Mouse (Mus musculus): Measurements from ENCODE around the gene Pdik1l. TPM values are rescaled to one million over a fixed set of nuclear protein-coding genes. Genes with fewer than 3 reads are reported as not detected.

Gene Pdik1l
- total and polyA plus RNA-seq, 2 experiments from 2014 or later = 28.9 to 43.8 TPM

- no peaks in the 10 kb centered on the region for H3K36me3 ChIP-seq (ENCODE audit: insufficient read depth)
- H3K9ac ChIP-seq = no peak overlapping the region
- 10% methylated on average over 10 of the region's 10 CpGs for WGBS
- H3K4me2 ChIP-seq (ENCODE audit: low read depth) = peak overlapping the region; percentile 21; the same call in 1 of the 2 replicates
- H3K27me3 ChIP-seq (ENCODE audit: insufficient read depth, low read length) = peaks cover 7% of the 10 kb centered on the region; the same call in 1 of the 2 replicates
- no peaks in the 10 kb centered on the region for H3K9me3 ChIP-seq (ENCODE audit: low read length)
- ATAC-seq = no peak
- no peak for DNase-seq
- TF ChIP-seq CTCF (IDR thresholded peaks at IDR 0.05; ENCODE audit: low read depth) = no peak
- H3K4me3 ChIP-seq (ENCODE audit: low read depth, low read length) = no peak overlapping the region
- H3K4me1 ChIP-seq (ENCODE audit: insufficient read depth) = peaks cover 3% of the 10 kb centered on the region; the same call in 1 of the 2 replicates
- no peak overlapping the region for H3K27ac ChIP-seq (ENCODE audit: low read depth, low read length)
These were observed 49.0 kb downstream of the Pdik1l start for GRCm38 (mm10) chr4:134238686-134239085.

GRCm38 (mm10) chr4:134238279-134238651, 49.4 kb downstream of the Pdik1l start, which contains the start of gene Cnksr1:
Gene Cnksr1 (minus strand): TSS chr4:134238399.
- Histone ChIP-seq H3K4me3 (ENCODE audit: low read depth, low read length) (no peak within 1 kb of the TSS), H3K27me3 (ENCODE audit: insufficient read depth, low read length) (peaks cover 7% of the 10 kb centered on the region; the same call in 1 of the 2 replicates), H3K4me2 (ENCODE audit: low read depth) (peak within 1 kb of the TSS; percentile 21; the same call in 1 of the 2 replicates), H3K9me3 (ENCODE audit: low read length) (no peaks in the 10 kb centered on the region), H3K9ac (no peak within 1 kb of the TSS), H3K36me3 (ENCODE audit: insufficient read depth) (no peaks in the 10 kb centered on the region), H3K4me1 (ENCODE audit: insufficient read depth) (peaks cover 3% of the 10 kb centered on the region; the same call in 1 of the 2 replicates), H3K27ac (ENCODE audit: low read depth, low read length) (no peak within 1 kb of the TSS)
- ATAC-seq = no peak
- WGBS = 3% methylated on average over 18 of the region's 18 CpGs
- no peak for TF ChIP-seq CTCF (IDR thresholded peaks at IDR 0.05; ENCODE audit: low read depth)
- DNase-seq = peak; percentile 28

DNA sequence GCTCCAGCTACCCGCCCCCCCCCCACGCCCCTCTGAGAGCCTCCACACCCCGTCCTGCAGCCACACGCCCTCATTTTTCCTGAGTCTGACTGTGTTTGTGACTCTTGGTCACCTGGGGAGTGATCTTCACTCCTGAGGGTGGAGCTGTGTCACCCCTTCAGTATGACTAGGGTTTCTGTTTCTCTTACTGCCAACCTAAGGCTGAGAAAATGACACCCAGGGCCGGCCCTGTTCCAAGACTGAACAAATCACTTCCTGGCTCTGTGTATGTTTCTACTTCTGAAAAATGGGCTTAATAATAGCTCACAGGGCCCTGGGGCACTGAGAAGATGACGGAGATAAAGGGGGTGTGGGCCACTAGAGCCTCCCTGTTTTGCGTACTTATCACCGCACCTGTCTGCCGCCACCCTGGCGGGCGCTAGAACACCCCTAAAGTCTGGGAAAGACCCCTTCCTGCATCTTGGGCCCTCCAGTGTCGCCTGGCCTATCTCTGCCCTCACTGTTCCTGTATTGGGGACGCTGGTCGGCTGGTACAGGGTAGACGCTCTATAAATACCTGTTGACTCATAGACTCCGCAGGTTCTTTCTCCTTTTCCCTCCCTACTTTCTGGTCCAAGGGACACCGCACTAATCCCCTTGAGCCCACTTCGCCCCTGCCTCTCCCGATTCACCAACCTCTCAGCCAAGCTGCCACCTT, 50.0 kb downstream of the Pdik1l start:
- Histone ChIP-seq H3K9ac (no peak overlapping the region), H3K4me1 (ENCODE audit: insufficient read depth) (peaks cover 3% of the 10 kb centered on the region; the same call in 1 of the 2 replicates), H3K4me3 (ENCODE audit: low read depth, low read length) (no peak overlapping the region), H3K9me3 (ENCODE audit: low read length) (no peaks in the 10 kb centered on the region), H3K27ac (ENCODE audit: low read depth, low read length) (no peak overlapping the region), H3K4me2 (ENCODE audit: low read depth) (peak overlapping the region; percentile 21; the same call in 1 of the 2 replicates), H3K27me3 (ENCODE audit: insufficient read depth, low read length) (peaks cover 7% of the 10 kb centered on the region; the same call in 1 of the 2 replicates), H3K36me3 (ENCODE audit: insufficient read depth) (no peaks in the 10 kb centered on the region)
- no peak for TF ChIP-seq CTCF (IDR thresholded peaks at IDR 0.05; ENCODE audit: low read depth)
- DNase-seq (no peak), ATAC-seq (no peak)
- WGBS = 29% methylated on average over 19 of the region's 19 CpGs

GRCm38 (mm10) chr4:134234876-134235275, 52.8 kb downstream of the Pdik1l start:
- Histone ChIP-seq H3K4me1 (ENCODE audit: insufficient read depth) (peaks cover 3% of the 10 kb centered on the region; the same call in 1 of the 2 replicates), H3K36me3 (ENCODE audit: insufficient read depth) (no peaks in the 10 kb centered on the region), H3K9me3 (ENCODE audit: low read length) (no peaks in the 10 kb centered on the region), H3K4me2 (ENCODE audit: low read depth) (no peak overlapping the region), H3K27ac (ENCODE audit: low read depth, low read length) (no peak overlapping the region), H3K4me3 (ENCODE audit: low read depth, low read length) (no peak overlapping the region), H3K27me3 (ENCODE audit: insufficient read depth, low read length) (peaks cover 7% of the 10 kb centered on the region; the same call in 1 of the 2 replicates), H3K9ac (no peak overlapping the region)
- no peak for DNase-seq
- no peak for TF ChIP-seq CTCF (IDR thresholded peaks at IDR 0.05; ENCODE audit: low read depth)
- no peak for ATAC-seq
- WGBS = 83% methylated on average over 5 of the region's 5 CpGs

GRCm38 (mm10) chr4:134230431-134230830, 57.3 kb downstream of the Pdik1l start:
- TF ChIP-seq CTCF (IDR thresholded peaks at IDR 0.05; ENCODE audit: low read depth) = no peak
- no peak for ATAC-seq
- WGBS = 43% methylated on average over 8 of the region's 8 CpGs

GRCm38 (mm10) chr4:134227194-134227593, 60.5 kb downstream of the Pdik1l start, which contains the start of gene Catsper4:
Gene Catsper4 (minus strand): TSS chr4:134227383.
- DNase-seq (peak; percentile 13), ATAC-seq (no peak)
- Histone ChIP-seq H3K27ac (ENCODE audit: low read depth, low read length) (no peak within 1 kb of the TSS), H3K4me2 (ENCODE audit: low read depth) (no peak within 1 kb of the TSS), H3K4me1 (ENCODE audit: insufficient read depth) (no peaks in the 10 kb centered on the region), H3K36me3 (ENCODE audit: insufficient read depth) (no peaks in the 10 kb centered on the region), H3K9me3 (ENCODE audit: low read length) (no peaks in the 10 kb centered on the region), H3K9ac (no peak within 1 kb of the TSS), H3K4me3 (ENCODE audit: low read depth, low read length) (no peak within 1 kb of the TSS), H3K27me3 (ENCODE audit: insufficient read depth, low read length) (no peaks in the 10 kb centered on the region)
- WGBS = 71% methylated on average over 8 of the region's 8 CpGs
- TF ChIP-seq CTCF (IDR thresholded peaks at IDR 0.05; ENCODE audit: low read depth) = peak; percentile 50

More at GRCm38 (mm10) chr4:134230431-134230830, 57.3 kb downstream of the Pdik1l start:
- Histone ChIP-seq H3K9ac (no peak overlapping the region), H3K36me3 (ENCODE audit: insufficient read depth) (no peaks in the 10 kb centered on the region), H3K27ac (ENCODE audit: low read depth, low read length) (no peak overlapping the region), H3K9me3 (ENCODE audit: low read length) (no peaks in the 10 kb centered on the region), H3K4me1 (ENCODE audit: insufficient read depth) (no peaks in the 10 kb centered on the region), H3K27me3 (ENCODE audit: insufficient read depth, low read length) (no peaks in the 10 kb centered on the region), H3K4me3 (ENCODE audit: low read depth, low read length) (no peak overlapping the region), H3K4me2 (ENCODE audit: low read depth) (no peak overlapping the region)
- DNase-seq = no peak

Other genes with a start within 250 kb of the Pdik1l start
- gene Zfp683, start 234.1 kb downstream of the Pdik1l start, total RNA-seq (2014; rRNA removed) = not detected in 2 replicates
- not detected in 2 replicates for gene Zfp683, start 234.1 kb downstream of the Pdik1l start, polyA plus RNA-seq (2015; fragmentation: Nextera tagmentation; extraction: Ambion mirVana)
- 3.4 and 11.8 TPM in 2 replicates for gene Crybg2, start 227.1 kb downstream of the Pdik1l start, total RNA-seq (2014; rRNA removed)
- 3.7 and 4.5 TPM in 2 replicates for gene Crybg2, start 227.1 kb downstream of the Pdik1l start, polyA plus RNA-seq (2015; fragmentation: Nextera tagmentation; extraction: Ambion mirVana)
- 1.2 and 2.0 TPM in 2 replicates for gene Cd52, start 192.8 kb downstream of the Pdik1l start, total RNA-seq (2014; rRNA removed)
- gene Cd52, start 192.8 kb downstream of the Pdik1l start, polyA plus RNA-seq (2015; fragmentation: Nextera tagmentation; extraction: Ambion mirVana) = 4.1 and 4.6 TPM in 2 replicates
- 5.5 and 13.7 TPM in 2 replicates for gene Ubxn11, start 185.3 kb downstream of the Pdik1l start, total RNA-seq (2014; rRNA removed)
- gene Ubxn11, start 185.3 kb downstream of the Pdik1l start, polyA plus RNA-seq (2015; fragmentation: Nextera tagmentation; extraction: Ambion mirVana) = 11.0 and 14.3 TPM in 2 replicates
- gene Sh3bgrl3, start 159.1 kb downstream of the Pdik1l start, total RNA-seq (2014; rRNA removed) = 124 and 162 TPM in 2 replicates
- 554 and 579 TPM in 2 replicates for gene Sh3bgrl3, start 159.1 kb downstream of the Pdik1l start, polyA plus RNA-seq (2015; fragmentation: Nextera tagmentation; extraction: Ambion mirVana)
- 11.0 and 14.0 TPM in 2 replicates for gene Cep85, start 100.8 kb downstream of the Pdik1l start, total RNA-seq (2014; rRNA removed)
- 11.8 and 13.5 TPM in 2 replicates for gene Cep85, start 100.8 kb downstream of the Pdik1l start, polyA plus RNA-seq (2015; fragmentation: Nextera tagmentation; extraction: Ambion mirVana)
- gene Gm7534, start 84.9 kb downstream of the Pdik1l start, total RNA-seq (2014; rRNA removed) = not detected in 2 replicates
- not detected in 2 replicates for gene Gm7534, start 84.9 kb downstream of the Pdik1l start, polyA plus RNA-seq (2015; fragmentation: Nextera tagmentation; extraction: Ambion mirVana)
- not detected in 2 replicates for gene Catsper4, start 60.5 kb downstream of the Pdik1l start, total RNA-seq (2014; rRNA removed)
- not detected in 2 replicates for gene Catsper4, start 60.5 kb downstream of the Pdik1l start, polyA plus RNA-seq (2015; fragmentation: Nextera tagmentation; extraction: Ambion mirVana)
- gene Cnksr1, start 49.5 kb downstream of the Pdik1l start, total RNA-seq (2014; rRNA removed) = 0.08 TPM in 1 of 2 replicates, not detected in the other
- gene Cnksr1, start 49.5 kb downstream of the Pdik1l start, polyA plus RNA-seq (2015; fragmentation: Nextera tagmentation; extraction: Ambion mirVana) = 0.18 TPM in 1 of 2 replicates, not detected in the other
- 0.43 TPM in 1 of 2 replicates, not detected in the other for gene E130218I03Rik, start 44.2 kb downstream of the Pdik1l start, total RNA-seq (2014; rRNA removed)
- gene E130218I03Rik, start 44.2 kb downstream of the Pdik1l start, polyA plus RNA-seq (2015; fragmentation: Nextera tagmentation; extraction: Ambion mirVana) = 0.11 and 0.33 TPM in 2 replicates
- gene Zfp593, start 42.3 kb downstream of the Pdik1l start, total RNA-seq (2014; rRNA removed) = 11.6 and 12.7 TPM in 2 replicates
- 13.8 and 15.0 TPM in 2 replicates for gene Zfp593, start 42.3 kb downstream of the Pdik1l start, polyA plus RNA-seq (2015; fragmentation: Nextera tagmentation; extraction: Ambion mirVana)
- not detected in 2 replicates for gene Gm30191, start 41.0 kb downstream of the Pdik1l start, total RNA-seq (2014; rRNA removed)
- 0.25 TPM in 1 of 2 replicates, not detected in the other for gene Gm30191, start 41.0 kb downstream of the Pdik1l start, polyA plus RNA-seq (2015; fragmentation: Nextera tagmentation; extraction: Ambion mirVana)
- 14.2 and 18.3 TPM in 2 replicates for gene Grrp1, start 33.8 kb downstream of the Pdik1l start, total RNA-seq (2014; rRNA removed)
- 18.3 and 20.0 TPM in 2 replicates for gene Grrp1, start 33.8 kb downstream of the Pdik1l start, polyA plus RNA-seq (2015; fragmentation: Nextera tagmentation; extraction: Ambion mirVana)
- 1.3 and 1.5 TPM in 2 replicates for gene Trim63, start 27.2 kb upstream of the Pdik1l start, total RNA-seq (2014; rRNA removed)
- 0.18 and 0.31 TPM in 2 replicates for gene Trim63, start 27.2 kb upstream of the Pdik1l start, polyA plus RNA-seq (2015; fragmentation: Nextera tagmentation; extraction: Ambion mirVana)
- 0.08 TPM in 1 of 2 replicates, not detected in the other for gene Slc30a2, start 55.3 kb upstream of the Pdik1l start, total RNA-seq (2014; rRNA removed)
- 0.15 and 0.28 TPM in 2 replicates for gene Slc30a2, start 55.3 kb upstream of the Pdik1l start, polyA plus RNA-seq (2015; fragmentation: Nextera tagmentation; extraction: Ambion mirVana)
- 0.95 and 1.4 TPM in 2 replicates for gene Extl1, start 96.0 kb upstream of the Pdik1l start, total RNA-seq (2014; rRNA removed)
- 1.2 TPM in 2 replicates for gene Extl1, start 96.0 kb upstream of the Pdik1l start, polyA plus RNA-seq (2015; fragmentation: Nextera tagmentation; extraction: Ambion mirVana)
- 11.1 and 18.0 TPM in 2 replicates for gene Pafah2, start 108.4 kb upstream of the Pdik1l start, total RNA-seq (2014; rRNA removed)
- 6.4 and 7.6 TPM in 2 replicates for gene Pafah2, start 108.4 kb upstream of the Pdik1l start, polyA plus RNA-seq (2015; fragmentation: Nextera tagmentation; extraction: Ambion mirVana)
- gene Stmn1, start 180.4 kb upstream of the Pdik1l start, total RNA-seq (2014; rRNA removed) = 2,537 and 3,460 TPM in 2 replicates
- 7,274 and 8,446 TPM in 2 replicates for gene Stmn1, start 180.4 kb upstream of the Pdik1l start, polyA plus RNA-seq (2015; fragmentation: Nextera tagmentation; extraction: Ambion mirVana)
- 33.9 and 36.6 TPM in 2 replicates for gene Paqr7, start 208.8 kb upstream of the Pdik1l start, total RNA-seq (2014; rRNA removed)
- gene Paqr7, start 208.8 kb upstream of the Pdik1l start, polyA plus RNA-seq (2015; fragmentation: Nextera tagmentation; extraction: Ambion mirVana) = 21.3 and 28.1 TPM in 2 replicates
- 1.2 and 1.8 TPM in 2 replicates for gene Aunip, start 223.1 kb upstream of the Pdik1l start, total RNA-seq (2014; rRNA removed)
- 1.1 and 1.3 TPM in 2 replicates for gene Aunip, start 223.1 kb upstream of the Pdik1l start, polyA plus RNA-seq (2015; fragmentation: Nextera tagmentation; extraction: Ambion mirVana)
- 116 and 119 TPM in 2 replicates for gene Mtfr1l, start 247.5 kb upstream of the Pdik1l start, total RNA-seq (2014; rRNA removed)
- 191 and 194 TPM in 2 replicates for gene Mtfr1l, start 247.5 kb upstream of the Pdik1l start, polyA plus RNA-seq (2015; fragmentation: Nextera tagmentation; extraction: Ambion mirVana)